Mouse (Mus musculus) adrenal gland, postnatal 14 days (tissue): ENCODE measurements at regions not wholly inside any gene's neighbourhood (a gene's known extent, or its start where the extent isn't known, plus 50 kb on each side); places are given as distances from the start of the nearest gene placed in this dataset.
"Not testable (repeated sequence)": the region's sequence is repeated elsewhere in the genome, so short reads cannot be mapped to it uniquely, and the experiment has no call there.

Experiments
- DNase-seq: peaks from one replicate; pipeline ENCODE4 v3.0.0; 2021; ENCODE audit warnings: mixed read lengths

GRCm38 (mm10) chr12:8447612-8448011 lies 52.2 kb downstream of the Rhob start:
- no peak for DNase-seq

GRCm38 (mm10) chr12:8447025-8447424 lies 52.8 kb downstream of the Rhob start:
- no peak for DNase-seq

- DNase-seq, result peak; percentile 74
Measured at GRCm38 (mm10) chr12:8444975-8445853, 54.6 kb downstream of the Rhob start.

- peak; percentile 48 for DNase-seq
Measured at GRCm38 (mm10) chr12:8443917-8444453, 55.8 kb downstream of the Rhob start.

- peak; percentile 76 for DNase-seq
Measured at GRCm38 (mm10) chr12:8443253-8443661, 56.6 kb downstream of the Rhob start.

GRCm38 (mm10) chr12:8441275-8441674 lies 58.5 kb downstream of the Rhob start:
- no peak for DNase-seq

- DNase-seq, result no peak
Measured at GRCm38 (mm10) chr12:8440373-8440772, 59.4 kb downstream of the Rhob start.

GRCm38 (mm10) chr12:8439957-8440356 lies 59.9 kb downstream of the Rhob start:
- no peak for DNase-seq

GRCm38 (mm10) chr12:8439486-8439885 lies 60.3 kb downstream of the Rhob start:
- DNase-seq, result no peak

GRCm38 (mm10) chr12:8438638-8439037 lies 61.2 kb downstream of the Rhob start:
- DNase-seq, result peak; percentile 32

- no peak for DNase-seq
Measured at GRCm38 (mm10) chr12:8436976-8437580, 62.7 kb downstream of the Rhob start.

GRCm38 (mm10) chr12:8436553-8436952 lies 63.3 kb downstream of the Rhob start:
- no peak for DNase-seq

GRCm38 (mm10) chr12:8435651-8436348 lies 64.0 kb downstream of the Rhob start:
- not testable (repeated sequence) for DNase-seq

GRCm38 (mm10) chr12:8428228-8428990 lies 71.4 kb downstream of the Rhob start:
- peak; percentile 50 for DNase-seq

- DNase-seq, result no peak
Measured at GRCm38 (mm10) chr12:8424515-8424914, 75.3 kb downstream of the Rhob start.

- DNase-seq, result no peak
Measured at GRCm38 (mm10) chr12:8422676-8423075, 77.1 kb downstream of the Rhob start.

GRCm38 (mm10) chr12:8421271-8421567 lies 78.6 kb downstream of the Rhob start:
- no peak for DNase-seq

- no peak for DNase-seq
Measured at GRCm38 (mm10) chr12:8420511-8421270, 79.1 kb downstream of the Rhob start.

GRCm38 (mm10) chr12:8418890-8419289 lies 80.9 kb downstream of the Rhob start:
- no peak for DNase-seq

GRCm38 (mm10) chr12:8417127-8417790 lies 82.5 kb downstream of the Rhob start:
- no peak for DNase-seq

GRCm38 (mm10) chr12:8412125-8412524 lies 87.7 kb downstream of the Rhob start:
- no peak for DNase-seq
